29 mouse cellular contexts compared by ENCODE assay signal in genomic region chr10:104878246-104878645, GRCm38 (mm10).
DNase-seq lines count a peak whose midpoint lies in the region; ATAC-seq and TF ChIP-seq lines count a peak whose summit lies in the region.
"Had no signal": no experiment of that assay in that cellular context is flagged by ENCODE, and none has a peak within 500 bp of the region (broad histone marks: within the 10 kb centered on the region; RNA-seq: fewer than 3 reads in every experiment).

No protein-coding gene starts in this region.

- no peak overlapping the region for H3K27ac ChIP-seq in limb, embryonic 14.5 days (replicated peaks; ENCODE audit: low read depth, low read length)
- H3K27ac ChIP-seq in limb, embryonic 10.5 days = no peak overlapping the region
- no peak overlapping the region for H3K27ac ChIP-seq in lung, embryonic 15.5 days
- H3K27ac ChIP-seq: embryonic facial prominence, embryonic 13.5 days; embryonic facial prominence, embryonic 15.5 days; forebrain, embryonic 10.5 days; forebrain, embryonic 12.5 days had no signal

- H3K9ac ChIP-seq in limb, embryonic 14.5 days (ENCODE audit: low read depth, low read length, severe bottlenecking) = no peak overlapping the region
- no peak overlapping the region for H3K9ac ChIP-seq in lung, embryonic 15.5 days
- H3K9ac ChIP-seq: embryonic facial prominence, embryonic 13.5 days; embryonic facial prominence, embryonic 15.5 days; forebrain, embryonic 12.5 days had no signal

- H3K36me3 ChIP-seq in limb, embryonic 14.5 days (ENCODE audit: control insufficient read depth, insufficient read depth, low read length) = no peaks in the 10 kb centered on the region
- H3K36me3 ChIP-seq in limb, embryonic 10.5 days = no peaks in the 10 kb centered on the region
- H3K36me3 ChIP-seq in lung, embryonic 15.5 days = no peaks in the 10 kb centered on the region
- H3K36me3 ChIP-seq: embryonic facial prominence, embryonic 13.5 days; embryonic facial prominence, embryonic 15.5 days; forebrain, embryonic 10.5 days; forebrain, embryonic 12.5 days; G1E had no signal

- H3K4me3 ChIP-seq in limb, embryonic 14.5 days (replicated peaks; ENCODE audit: low read length) = no peak overlapping the region
- no peak overlapping the region for H3K4me3 ChIP-seq in limb, embryonic 10.5 days
- H3K4me3 ChIP-seq in lung, embryonic 15.5 days = no peak overlapping the region
- H3K4me3 ChIP-seq: embryonic facial prominence, embryonic 13.5 days; embryonic facial prominence, embryonic 15.5 days; erythroblast, embryonic 14.5 days; forebrain, embryonic 10.5 days; forebrain, embryonic 12.5 days had no signal

- H3K9me3 ChIP-seq in limb, embryonic 14.5 days (ENCODE audit: control insufficient read depth, low read length) = no peaks in the 10 kb centered on the region
- no peaks in the 10 kb centered on the region for H3K9me3 ChIP-seq in limb, embryonic 10.5 days (replicated peaks)
- no peaks in the 10 kb centered on the region for H3K9me3 ChIP-seq in lung, embryonic 15.5 days
- H3K9me3 ChIP-seq: embryonic facial prominence, embryonic 13.5 days; embryonic facial prominence, embryonic 15.5 days; forebrain, embryonic 10.5 days; forebrain, embryonic 12.5 days; G1E had no signal

- no peak overlapping the region for H3K4me2 ChIP-seq in limb, embryonic 14.5 days (replicated peaks; ENCODE audit: low read depth, low read length, severe bottlenecking)
- H3K4me2 ChIP-seq in lung, embryonic 15.5 days = no peak overlapping the region
- H3K4me2 ChIP-seq: embryonic facial prominence, embryonic 13.5 days; embryonic facial prominence, embryonic 15.5 days; forebrain, embryonic 12.5 days had no signal

- 85% methylated on average over 3 of the region's 3 CpGs for whole genome bisulfite sequencing in limb, embryonic 14.5 days
- 90% methylated on average over 3 of the region's 3 CpGs for WGBS in limb, embryonic 10.5 days
- WGBS in lung, embryonic 15.5 days = 35% methylated on average over 3 of the region's 3 CpGs

- DNase-seq in limb, embryonic 14.5 days (ENCODE audit: low spot score) = peak; percentile 3
- no peak for DNase-seq in limb, embryonic 10.5 days (ENCODE audit: low spot score)
- DNase-seq in lung, postnatal 4 days = no peak
- DNase-seq in lung, postnatal 10 days = peak; percentile 14
- no peak for DNase-seq in lung, postnatal 25 days (ENCODE audit: low spot score)
- DNase-seq in brain, adult 2 months (ENCODE audit: low read depth, low spot score) = peak; percentile 0
- DNase-seq: adrenal gland, adult 8-10 months; adrenal gland, postnatal 14 days; adrenal gland, postnatal 36 days; B cell, adult 2 months; cerebellum, adult 11 months; cerebellum, adult 18-20 months; cerebellum, adult 8-10 months; cerebellum, adult 9-11 months; cerebellum, postnatal 14 days; cerebellum, postnatal 36 days; embryo, embryonic 11 days had no signal

- no peaks in the 10 kb centered on the region for H3K4me1 ChIP-seq in limb, embryonic 14.5 days (ENCODE audit: control insufficient read depth, insufficient read depth, low read length)
- H3K4me1 ChIP-seq in limb, embryonic 10.5 days = no peaks in the 10 kb centered on the region
- no peaks in the 10 kb centered on the region for H3K4me1 ChIP-seq in lung, embryonic 15.5 days
- H3K4me1 ChIP-seq: embryonic facial prominence, embryonic 13.5 days; embryonic facial prominence, embryonic 15.5 days; forebrain, embryonic 10.5 days; forebrain, embryonic 12.5 days had no signal

- no peak for ATAC-seq in limb, embryonic 14.5 days (ENCODE audit: low FRiP score, low read depth)
- ATAC-seq in lung, embryonic 15.5 days (ENCODE audit: borderline replicate concordance, extremely low read depth, low FRiP score, low TSS enrichment) = peak; percentile 46; the same call in 1 of the 2 replicates
- ATAC-seq: activated CD4-positive, CD25-positive, alpha-beta regulatory T cell, adult 4 months; CD4-positive, CD25-positive, alpha-beta regulatory T cell, adult 4 months; forebrain, embryonic 14.5 days; Patski had no signal

- no peak for TF ChIP-seq POLR2A in limb, embryonic 14.5 days (IDR thresholded peaks at IDR 0.05; ENCODE audit: borderline replicate concordance, extremely low read depth, insufficient read depth, insufficient read length)

- no peaks in the 10 kb centered on the region for H3K27me3 ChIP-seq in limb, embryonic 14.5 days (ENCODE audit: control insufficient read depth, insufficient read depth, low read length)
- H3K27me3 ChIP-seq in limb, embryonic 10.5 days (ENCODE audit: low read depth, poor library complexity, severe bottlenecking) = no peaks in the 10 kb centered on the region
- H3K27me3 ChIP-seq in lung, embryonic 15.5 days = no peaks in the 10 kb centered on the region
- H3K27me3 ChIP-seq: CH12.LX; embryonic facial prominence, embryonic 13.5 days; embryonic facial prominence, embryonic 15.5 days; forebrain, embryonic 12.5 days; Patski had no signal

Comparison
In these comparisons a context has a peak if more than half of its experiments do, and no peak if none do; other contexts are left out.
1. DNase-seq: peak in limb, embryonic 14.5 days (single experiment), lung, postnatal 10 days (single experiment) and brain, adult 2 months (single experiment); none in limb, embryonic 10.5 days (single experiment), lung, postnatal 4 days (0 of 2) and lung, postnatal 25 days (single experiment).